Mouse (Mus musculus) left cerebral cortex, adult 2 months (tissue): ENCODE measurements around the gene Vps53. TPM values are rescaled to one million over a fixed set of nuclear protein-coding genes. Genes with fewer than 3 reads are reported as not detected.

ENCODE experiments used
- DNase-seq, 2 experiments: peaks; one replicate each; pipeline ENCODE4 v3.0.0; 2021 to 2022; ENCODE audit warnings: low spot score in 2 of 2, mixed read lengths in 1 of 2; ENCODE audit errors: extremely low spot score in 1 of 2
- H3K27ac ChIP-seq: fragments of 200-600 bp; 2 replicates; pipeline ENCODE4 v1.8.1; 2022
- H3K4me3 ChIP-seq: fragments of 200-600 bp; 2 replicates; pipeline ENCODE4 v1.8.1; 2022
- CTCF ChIP-seq: fragments of 200-600 bp; IDR thresholded peaks from 2 replicates; pipeline ENCODE4 v1.8.1; 2022; ENCODE audit warnings: antibody characterized with exemption, mild to moderate bottlenecking, moderate library complexity
- intact Hi-C: fragments of 180-260 bp; cut with DNase I; formaldehyde crosslinking; loops from one replicate; pipeline ENCODE4 v1.15.1; 2025
- total RNA-seq, 2 experiments: library from RNA; stranded (reverse); gene quantifications; 2 replicates each; pipeline ENCODE4 v1.2.3; 2021

Vps53 gene
- total RNA-seq, 2 experiments from 2014 or later = 85.1 to 85.3 TPM

DNA sequence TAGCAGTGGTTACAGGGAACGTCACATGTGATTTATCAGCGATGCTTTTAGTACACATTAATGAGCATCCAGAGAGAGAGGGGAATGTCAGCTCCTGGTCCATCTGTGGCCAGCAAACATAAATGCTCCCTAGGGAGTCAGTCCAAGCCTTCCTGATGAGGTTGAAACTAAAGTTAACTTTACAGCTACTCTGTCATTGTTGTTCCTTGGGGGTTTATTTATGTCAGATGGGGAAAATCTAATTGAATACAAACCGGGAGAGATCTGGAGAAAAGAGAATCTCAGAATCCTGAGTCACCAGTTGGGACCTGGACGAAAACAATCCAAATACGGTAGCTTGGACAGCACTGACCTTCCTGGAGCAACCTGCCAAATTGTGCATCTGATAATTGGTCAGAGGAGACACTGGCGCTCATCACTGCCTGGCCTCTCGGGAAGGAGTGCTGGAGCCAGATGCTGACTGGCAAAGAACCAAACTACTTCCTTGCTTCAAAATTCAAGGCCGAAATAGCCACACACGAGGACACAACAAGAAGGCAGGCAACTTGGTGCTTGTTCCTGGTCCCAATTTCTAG lies 113.8 kb downstream of the Vps53 start:
- intact Hi-C loops = no loop called here
- H3K27ac ChIP-seq = no peak overlapping the region
- TF ChIP-seq CTCF = no peak
- no peak for DNase-seq
- H3K4me3 ChIP-seq = no peak overlapping the region

DNA sequence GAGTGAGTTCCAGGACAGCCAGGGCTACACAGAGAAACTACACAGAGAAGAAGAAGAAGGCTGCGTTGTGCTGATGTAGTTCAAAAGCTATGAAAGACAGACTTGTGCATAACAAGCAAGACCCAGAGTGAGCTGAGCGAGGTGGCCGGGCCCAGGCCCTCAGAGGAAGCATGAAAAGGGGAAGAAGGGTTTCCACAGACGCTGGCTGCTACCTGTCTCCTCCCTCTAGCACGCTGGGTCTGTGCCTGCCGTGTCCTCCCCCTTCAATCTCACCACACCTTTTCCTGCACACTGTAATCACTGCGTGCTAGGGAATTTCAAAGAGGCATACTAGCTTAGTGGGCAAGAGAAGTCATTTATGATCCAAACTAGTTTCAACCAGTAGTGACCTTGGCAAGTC lies 115.0 kb downstream of the Vps53 start:
- no peak overlapping the region for H3K4me3 ChIP-seq
- TF ChIP-seq CTCF = no peak
- no peak for DNase-seq
- no peak overlapping the region for H3K27ac ChIP-seq
- intact Hi-C loops = no loop called here

DNA sequence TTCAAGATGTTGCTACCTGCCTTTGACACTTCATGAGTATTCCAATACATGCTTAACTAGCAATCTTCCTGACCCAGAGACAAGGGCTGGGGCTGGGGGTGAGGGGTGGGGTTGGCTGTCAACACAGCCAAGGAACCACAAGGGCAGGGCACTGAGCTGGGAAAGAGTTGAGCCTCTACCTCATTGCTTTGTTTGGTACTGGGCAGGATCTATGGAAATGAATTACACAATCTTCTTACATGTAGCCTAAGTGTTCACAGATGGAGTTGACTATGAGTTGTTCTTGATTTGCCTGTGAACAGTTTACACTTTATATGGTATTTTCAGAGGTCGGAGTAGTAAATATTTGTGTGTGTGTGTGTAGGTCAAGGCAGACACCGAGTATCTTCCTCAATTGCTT lies 118.5 kb downstream of the Vps53 start:
- H3K4me3 ChIP-seq = no peak overlapping the region
- H3K27ac ChIP-seq = no peak overlapping the region
- intact Hi-C loops = no loop called here
- no peak for DNase-seq
- no peak for TF ChIP-seq CTCF

DNA sequence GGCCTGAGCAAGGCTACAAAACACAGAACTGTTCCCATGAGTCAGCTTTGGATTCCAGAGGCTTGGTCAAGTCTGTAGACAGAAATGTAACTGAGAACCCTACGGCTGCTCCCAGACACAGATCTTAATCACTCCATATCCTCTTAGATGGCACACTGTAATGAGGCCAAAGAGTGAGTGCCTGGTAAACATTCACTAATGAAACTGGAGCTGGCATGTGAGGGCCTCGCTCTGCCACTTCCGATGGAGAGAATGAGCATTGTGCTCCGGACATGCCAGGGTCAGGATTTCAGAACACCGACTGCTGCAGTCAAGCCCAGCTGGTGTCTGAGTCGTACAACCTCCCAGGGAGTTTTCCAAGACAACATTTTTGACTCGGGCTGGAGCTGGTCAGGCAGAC lies 119.5 kb downstream of the Vps53 start:
- DNase-seq = no peak
- intact Hi-C loops = no loop called here
- no peak for TF ChIP-seq CTCF
- Histone ChIP-seq H3K4me3 (no peak overlapping the region), H3K27ac (no peak overlapping the region)

DNA sequence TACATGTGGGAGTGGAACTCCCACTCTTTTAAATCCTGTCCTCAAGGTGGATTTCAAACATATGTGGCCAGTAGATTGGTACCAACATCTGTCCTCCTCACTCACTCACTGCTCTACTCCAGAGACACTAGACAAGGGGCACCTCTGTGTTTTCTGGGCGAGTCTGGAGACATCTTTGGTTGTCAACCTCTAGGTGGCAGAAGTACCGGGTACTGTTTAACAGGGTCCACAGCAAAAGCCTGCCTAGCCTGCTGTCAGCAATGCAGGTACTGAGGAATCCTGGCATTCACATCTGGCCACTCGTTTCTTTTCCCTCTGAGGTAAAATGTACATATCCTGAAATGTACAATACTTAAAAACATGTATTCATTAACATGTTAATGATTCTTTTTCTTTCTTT lies 123.0 kb downstream of the Vps53 start:
- Histone ChIP-seq H3K4me3 (no peak overlapping the region), H3K27ac (no peak overlapping the region)
- peak; percentile 40 for TF ChIP-seq CTCF
- no peak for DNase-seq
- intact Hi-C loops = no loop called here

DNA sequence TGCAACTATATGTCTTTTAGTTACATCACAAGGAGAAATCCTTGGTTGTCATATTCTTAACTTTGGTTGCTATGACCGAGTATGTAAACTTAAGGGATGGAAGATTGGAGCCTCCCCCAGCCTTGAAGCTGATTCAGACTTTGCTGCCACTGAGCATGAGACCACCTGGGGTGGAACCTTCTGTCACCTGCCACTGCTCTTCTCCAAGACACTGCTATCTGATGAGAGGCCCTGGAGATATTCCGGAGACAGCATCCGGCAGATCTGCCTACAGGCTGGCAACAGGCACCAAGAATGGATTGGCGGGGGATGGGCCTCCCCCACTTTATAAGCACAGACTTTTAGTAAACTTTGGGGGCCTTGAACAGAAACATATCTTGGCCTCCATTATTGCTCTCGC lies 127.0 kb downstream of the Vps53 start:
- Histone ChIP-seq H3K4me3 (no peak overlapping the region), H3K27ac (no peak overlapping the region)
- no peak for DNase-seq
- no peak for TF ChIP-seq CTCF
- intact Hi-C loops = no loop called here

DNA sequence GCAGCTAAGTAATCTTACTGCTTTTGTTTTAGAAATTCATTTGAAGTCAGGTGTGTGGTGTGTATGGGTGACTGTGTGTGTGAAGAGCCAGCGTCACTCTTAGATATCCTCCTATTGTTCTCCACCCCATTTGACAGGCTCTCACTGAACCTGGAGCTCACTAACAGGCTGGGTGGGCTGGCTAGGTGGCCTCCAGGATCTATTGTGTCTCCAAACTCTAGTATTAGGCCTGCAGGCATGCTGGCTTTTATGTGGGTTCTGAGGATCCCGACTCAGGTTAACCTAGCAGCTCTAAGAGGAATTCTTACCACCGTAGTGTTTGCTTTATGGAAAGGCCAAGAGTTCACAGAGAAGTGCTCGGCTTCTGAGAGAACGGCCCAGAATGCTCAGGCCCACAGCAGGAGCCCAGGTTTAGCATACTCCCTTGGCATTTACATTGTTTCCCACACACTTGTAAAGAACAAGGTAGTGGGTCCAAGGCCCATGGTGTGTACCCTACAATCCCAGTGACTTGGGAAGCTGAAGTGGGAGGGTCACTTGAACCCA lies 128.4 kb downstream of the Vps53 start:
- H3K4me3 ChIP-seq = no peak overlapping the region
- TF ChIP-seq CTCF = no peak
- intact Hi-C loops = no loop called here
- H3K27ac ChIP-seq = no peak overlapping the region
- no peak for DNase-seq

DNA sequence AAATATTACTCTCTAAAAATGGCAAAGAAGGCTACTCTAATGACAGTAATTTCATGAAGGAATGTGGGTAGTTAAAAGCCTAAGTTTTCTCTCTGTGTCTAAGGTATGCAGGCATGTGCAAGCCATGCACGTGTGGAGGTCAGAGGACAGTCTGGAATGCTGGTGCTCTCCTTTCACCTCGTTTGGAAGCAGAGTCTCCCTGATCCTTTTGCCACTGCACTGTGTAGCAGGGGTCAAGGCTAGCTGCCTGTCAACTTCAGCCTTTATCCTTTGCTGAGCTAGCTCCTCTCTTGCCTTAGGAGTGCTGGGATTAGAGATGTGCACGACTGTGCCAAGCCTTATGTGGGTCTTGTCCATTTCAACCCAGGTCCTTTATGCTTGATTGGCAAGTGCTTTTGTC lies 128.9 kb downstream of the Vps53 start:
- Histone ChIP-seq H3K27ac (no peak overlapping the region), H3K4me3 (no peak overlapping the region)
- intact Hi-C loops = no loop called here
- TF ChIP-seq CTCF = no peak
- DNase-seq = no peak

DNA sequence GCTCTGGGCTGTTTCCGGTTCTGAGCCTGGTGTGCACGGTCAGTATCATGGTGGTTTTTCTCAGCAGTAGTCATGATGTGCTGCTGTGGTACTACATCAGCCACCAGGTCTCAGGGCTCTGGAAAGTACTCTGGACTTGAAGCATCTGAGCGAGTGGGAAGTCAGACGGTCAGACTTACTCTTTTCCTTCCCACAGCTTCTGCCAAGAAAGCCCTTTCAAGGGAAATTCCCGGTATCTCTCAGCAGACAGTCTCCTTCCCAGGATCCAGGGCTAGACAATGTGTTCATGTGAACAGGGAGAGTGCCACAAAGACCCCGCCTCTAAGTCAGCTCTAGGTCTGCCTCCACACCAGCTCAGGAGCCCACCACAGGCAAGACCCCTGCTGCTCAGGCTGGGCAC lies 134.1 kb downstream of the Vps53 start:
- Histone ChIP-seq H3K4me3 (no peak overlapping the region), H3K27ac (no peak overlapping the region)
- intact Hi-C loops = no loop called here
- TF ChIP-seq CTCF = no peak
- no peak for DNase-seq

DNA sequence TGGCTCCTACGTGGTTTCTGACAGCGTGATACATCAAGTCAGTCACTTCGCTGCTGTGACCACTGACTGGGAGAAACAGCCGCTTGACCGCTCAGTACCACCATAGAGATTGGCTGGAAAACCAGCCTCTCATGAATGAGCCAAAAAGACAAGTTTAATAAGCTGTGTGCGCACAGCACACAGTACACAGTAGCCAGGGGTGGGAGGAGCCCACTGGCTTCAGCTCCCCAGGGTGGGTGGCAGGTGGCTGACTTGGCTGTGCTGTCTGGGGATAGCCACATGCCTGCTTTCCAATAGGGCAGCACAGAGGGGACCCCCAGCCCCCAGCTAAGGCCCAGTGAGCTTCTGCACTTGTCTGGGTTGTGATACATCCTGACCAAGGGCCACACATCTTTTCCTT lies 135.0 kb downstream of the Vps53 start:
- no peak overlapping the region for H3K4me3 ChIP-seq
- no peak for DNase-seq
- TF ChIP-seq CTCF = no peak
- no peak overlapping the region for H3K27ac ChIP-seq
- intact Hi-C loops = loop anchor here (5.0 kb wide), 1 partner anchor 177 kb away; no protein-coding TSS in a partner anchor

DNA sequence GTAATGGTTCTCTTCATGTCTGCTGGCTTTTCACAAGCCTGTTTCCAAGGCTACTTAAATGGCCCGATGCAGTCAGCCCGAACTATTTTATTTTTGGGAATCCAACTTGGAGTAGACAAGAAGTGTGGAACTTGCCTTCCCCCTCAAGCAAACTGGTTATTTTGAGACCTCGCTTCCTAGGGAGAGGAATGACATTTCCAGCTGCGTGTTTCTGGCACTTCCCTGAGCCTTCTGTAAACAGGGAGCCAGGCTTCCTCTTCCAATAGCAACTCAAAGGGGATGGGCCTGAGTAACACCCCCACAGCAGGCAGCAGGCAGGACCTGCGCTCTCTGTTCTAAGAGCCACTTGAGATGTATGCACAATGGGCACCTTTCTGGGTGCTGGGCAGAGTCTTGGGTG lies 136.6 kb downstream of the Vps53 start:
- peak; percentile 45 to 58 for DNase-seq
- H3K27ac ChIP-seq = peak overlapping the region; percentile 29; the same call in 1 of the 2 replicates
- intact Hi-C loops = loop anchor here (5.0 kb wide), 1 partner anchor 176 kb away; no protein-coding TSS in a partner anchor
- no peak overlapping the region for H3K4me3 ChIP-seq
- TF ChIP-seq CTCF = no peak

DNA sequence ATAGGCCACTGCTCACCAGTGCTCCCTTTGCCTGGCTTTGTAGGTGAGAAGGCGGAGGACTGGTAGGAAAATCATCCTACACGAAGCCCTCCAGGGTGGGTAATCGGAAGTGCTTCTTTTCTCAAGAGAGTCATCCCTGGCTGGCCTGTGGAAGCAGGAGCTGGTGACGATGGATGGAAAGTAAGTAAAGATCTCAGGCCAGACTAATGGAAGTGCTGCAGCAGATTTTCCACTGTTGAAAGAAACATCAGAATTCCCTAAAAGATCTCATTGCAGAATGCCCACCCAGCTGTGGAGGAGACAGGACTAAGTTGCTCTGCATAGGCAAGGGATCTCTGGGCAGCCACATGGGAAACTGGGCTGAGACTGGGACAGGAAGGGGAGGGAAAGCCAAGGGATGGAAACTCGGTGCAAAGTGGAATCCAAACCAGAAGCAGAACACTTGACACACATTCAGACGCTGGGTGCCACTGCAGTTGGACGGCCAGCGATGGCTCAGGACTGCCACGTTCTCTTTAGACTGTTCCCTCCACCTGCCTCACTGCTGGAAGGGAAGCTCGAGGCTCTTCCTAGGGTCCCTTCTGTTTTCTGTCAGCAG lies 137.3 kb downstream of the Vps53 start:
- Histone ChIP-seq H3K4me3 (no peak overlapping the region), H3K27ac (peak overlapping the region; percentile 12; the same call in 1 of the 2 replicates)
- no peak for DNase-seq
- TF ChIP-seq CTCF = no peak
- intact Hi-C loops = loop anchor here (5.0 kb wide), 1 partner anchor 175 kb away; no protein-coding TSS in a partner anchor
